Mouse (Mus musculus) cerebellum, adult 2 months (tissue): Measurements from ENCODE around the gene Cfhr2.

Experiments
- CTCF ChIP-seq: fragments of 200-500 bp; IDR thresholded peaks from 2 replicates; pipeline ENCODE4 v1.5.1; 2011; ENCODE audit warnings: low read depth, mild to moderate bottlenecking, control low read depth, low read length, moderate library complexity, borderline replicate concordance; ENCODE audit not compliant: insufficient read depth
- POLR2A ChIP-seq: fragments of 200-500 bp; IDR thresholded peaks from 2 replicates; pipeline ENCODE4 v1.6.1; 2011; ENCODE audit warnings: low read length, control low read depth, borderline replicate concordance; ENCODE audit not compliant: insufficient read depth

DNA sequence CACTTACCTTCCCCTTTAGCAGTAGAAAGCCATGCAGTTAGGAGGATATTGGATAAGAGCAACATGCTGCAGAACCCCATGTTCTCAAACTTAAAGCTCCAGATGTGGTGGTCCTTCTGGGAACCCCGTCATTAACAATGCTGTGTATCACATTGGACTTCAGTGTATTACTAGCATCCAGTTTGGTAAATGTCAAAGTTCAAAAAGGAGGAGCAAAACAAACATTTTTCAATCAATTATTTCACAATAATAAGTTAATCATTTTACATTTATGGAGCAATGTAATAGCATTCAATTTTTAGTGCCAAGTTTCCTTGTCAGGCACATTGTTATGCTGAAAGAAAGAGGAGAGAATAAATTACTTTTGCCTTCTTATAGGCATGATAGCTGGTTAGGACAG is at the start of gene Cfhr2:
- TF ChIP-seq CTCF: no peak
- no peak for TF ChIP-seq POLR2A
